Mouse (Mus musculus): ENCODE data around the gene Ebf1.

Gene Ebf1

GRCm38 (mm10) chr11:44741042-44741491 is 124.0 kb downstream of the Ebf1 start:
- no peak for DNase-seq

GRCm38 (mm10) chr11:44744446-44744845 is 127.3 kb downstream of the Ebf1 start:
- no peak for DNase-seq

GRCm38 (mm10) chr11:44745946-44746345 is 128.8 kb downstream of the Ebf1 start:
- no peak for DNase-seq

- DNase-seq = no peak
Observed at GRCm38 (mm10) chr11:44746731-44747130, 129.6 kb downstream of the Ebf1 start.

- DNase-seq = no peak
Observed at GRCm38 (mm10) chr11:44749309-44749708, 132.2 kb downstream of the Ebf1 start.

GRCm38 (mm10) chr11:44754336-44754735 is 137.2 kb downstream of the Ebf1 start:
- no peak for DNase-seq

GRCm38 (mm10) chr11:44756321-44756720 is 139.2 kb downstream of the Ebf1 start:
- no peak for DNase-seq

- no peak for DNase-seq
Observed at GRCm38 (mm10) chr11:44758857-44759256, 141.7 kb downstream of the Ebf1 start.

- DNase-seq = no peak
Observed at GRCm38 (mm10) chr11:44761128-44761996, 144.2 kb downstream of the Ebf1 start.

- no peak for DNase-seq
Observed at GRCm38 (mm10) chr11:44763992-44764835, 147.1 kb downstream of the Ebf1 start.

- DNase-seq = no peak
Observed at GRCm38 (mm10) chr11:44764988-44765387, 147.9 kb downstream of the Ebf1 start.

- DNase-seq = no peak
Observed at GRCm38 (mm10) chr11:44766246-44766645, 149.1 kb downstream of the Ebf1 start.

GRCm38 (mm10) chr11:44767322-44767721 is 150.2 kb downstream of the Ebf1 start:
- DNase-seq = no peak

- no peak for DNase-seq
Observed at GRCm38 (mm10) chr11:44768346-44768745, 151.2 kb downstream of the Ebf1 start.

GRCm38 (mm10) chr11:44770989-44771564 is 154.0 kb downstream of the Ebf1 start:
- DNase-seq = no peak

GRCm38 (mm10) chr11:44774411-44774810 is 157.3 kb downstream of the Ebf1 start:
- peak; percentile 25 for DNase-seq

- no peak for DNase-seq
Observed at GRCm38 (mm10) chr11:44775549-44775948, 158.4 kb downstream of the Ebf1 start.

- no peak for DNase-seq
Observed at GRCm38 (mm10) chr11:44776556-44776955, 159.4 kb downstream of the Ebf1 start.

GRCm38 (mm10) chr11:44777331-44778310 is 160.5 kb downstream of the Ebf1 start:
- DNase-seq = no peak

GRCm38 (mm10) chr11:44779030-44779429 is 161.9 kb downstream of the Ebf1 start:
- DNase-seq = no peak

- no peak for DNase-seq
Observed at GRCm38 (mm10) chr11:44784255-44785029, 167.3 kb downstream of the Ebf1 start.
